Mouse (Mus musculus) liver, adult 2 months (tissue): ENCODE results near the gene Glis1. TPM values are rescaled to one million over a fixed set of nuclear protein-coding genes. Genes with fewer than 3 reads are reported as not detected.
A peak's percentile ranks its signal among the peaks of the same experiment; 100 is the strongest.

ENCODE experiments used
- DNase-seq: peaks from one replicate; pipeline ENCODE4 v3.0.0-alpha.2; 2011; ENCODE audit warnings: low read depth, low spot score; ENCODE audit errors: extremely low read depth
- H3K27ac ChIP-seq: fragments of 200-500 bp; replicated peaks from 2 replicates; pipeline ENCODE4 v1.5.1; 2012; ENCODE audit warnings: low read depth, mild to moderate bottlenecking, control low read depth, inconsistent platforms, low read length; ENCODE audit not compliant: insufficient read depth
- H3K27me3 ChIP-seq: fragments of 200-500 bp; 2 replicates; pipeline ENCODE4 v1.6.1; 2012; ENCODE audit warnings: mild to moderate bottlenecking, moderate library complexity, low read length, inconsistent platforms; ENCODE audit not compliant: control insufficient read depth, insufficient read depth
- H3K36me3 ChIP-seq: fragments of 200-500 bp; 2 replicates; pipeline ENCODE4 v1.6.1; 2012; ENCODE audit warnings: low read length, inconsistent platforms; ENCODE audit not compliant: control insufficient read depth, insufficient read depth
- H3K4me1 ChIP-seq: fragments of 200-500 bp; 2 replicates; pipeline ENCODE4 v1.6.1; 2011; ENCODE audit warnings: low read length; ENCODE audit not compliant: control insufficient read depth, insufficient read depth
- H3K4me3 ChIP-seq: fragments of 200-500 bp; 2 replicates; pipeline ENCODE4 v1.5.1; 2011; ENCODE audit warnings: low read depth, mild to moderate bottlenecking, control low read depth, low read length, moderate library complexity; ENCODE audit not compliant: insufficient read depth
- H3K79me2 ChIP-seq: fragments of 200-500 bp; 2 replicates; pipeline ENCODE4 v1.6.1; 2012; ENCODE audit warnings: inconsistent platforms, mild to moderate bottlenecking, low read length, moderate library complexity; ENCODE audit not compliant: control insufficient read depth, insufficient read depth
- H3K9ac ChIP-seq: fragments of 200-500 bp; 2 replicates; pipeline ENCODE4 v1.6.1; 2012; ENCODE audit warnings: low read depth, mild to moderate bottlenecking, control low read depth, inconsistent platforms, low read length
- CTCF ChIP-seq: fragments of 200-500 bp; IDR thresholded peaks from 2 replicates; pipeline ENCODE4 v1.5.1; 2011; ENCODE audit warnings: low read depth, low read length, control low read depth
- POLR2A ChIP-seq: fragments of 200-500 bp; IDR thresholded peaks from 2 replicates; pipeline ENCODE4 v1.6.1; 2011; ENCODE audit warnings: low read length, control low read depth; ENCODE audit not compliant: insufficient read depth; ENCODE audit errors: extremely low read depth
- WGBS: fragments of 180-500 bp; shearing (Covaris S2); methylation state at CpG from one replicate; pipeline ENCODE4 v1.1.7; 2018; 5-methylcytosine and 5-hydroxymethylcytosine counted together
- polyA plus RNA-seq: library from polyadenylated mRNA; depleted of rRNA; stranded (reverse); fragments of >200 nt; gene quantifications from 2 replicates; pipeline ENCODE4 v1.2.3, GENCODE M21; 2012
- total RNA-seq: library from RNA; depleted of rRNA; stranded (reverse); fragments of >200 nt; gene quantifications from 2 replicates; pipeline ENCODE4 v1.2.3, GENCODE M21; 2014

Glis1 gene
- total and polyA plus RNA-seq, 2 experiments, result 0.10 TPM; not detected in 1

DNA sequence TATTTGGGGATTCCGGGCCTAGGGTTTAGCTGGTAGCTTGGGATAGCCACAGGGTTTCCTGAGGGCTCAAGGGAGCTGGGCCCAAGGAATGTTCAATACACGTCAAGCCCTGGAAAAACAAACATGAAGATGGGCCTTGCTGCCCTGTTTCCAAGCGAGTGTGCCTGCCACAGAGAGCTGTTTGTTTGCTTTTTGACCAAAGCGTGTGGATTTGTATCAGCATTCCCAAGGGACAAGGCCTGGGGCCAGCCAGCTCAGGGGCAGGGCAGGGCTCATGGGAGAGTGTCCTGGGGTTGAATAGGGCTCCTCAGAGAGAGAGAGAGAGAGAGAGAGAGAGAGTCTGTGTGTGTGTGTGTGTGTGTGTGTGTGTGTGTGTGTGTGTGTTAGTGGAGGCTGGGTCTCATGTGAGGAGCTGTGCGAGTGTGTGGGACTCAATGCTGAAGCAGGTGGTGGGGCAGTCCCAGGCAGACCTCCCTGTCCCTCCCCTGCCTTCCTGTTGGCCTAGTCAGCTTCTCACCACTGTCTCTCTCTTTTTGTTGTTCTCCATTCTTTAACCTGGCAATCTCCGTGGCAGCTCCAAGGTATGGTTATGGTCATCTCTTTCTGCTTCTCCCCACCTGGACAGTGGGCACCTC, 183.3 kb downstream of the Glis1 start:
- 38% methylated on average over 6 of the region's 6 CpGs for WGBS
- DNase-seq, result peak; percentile 61

DNA sequence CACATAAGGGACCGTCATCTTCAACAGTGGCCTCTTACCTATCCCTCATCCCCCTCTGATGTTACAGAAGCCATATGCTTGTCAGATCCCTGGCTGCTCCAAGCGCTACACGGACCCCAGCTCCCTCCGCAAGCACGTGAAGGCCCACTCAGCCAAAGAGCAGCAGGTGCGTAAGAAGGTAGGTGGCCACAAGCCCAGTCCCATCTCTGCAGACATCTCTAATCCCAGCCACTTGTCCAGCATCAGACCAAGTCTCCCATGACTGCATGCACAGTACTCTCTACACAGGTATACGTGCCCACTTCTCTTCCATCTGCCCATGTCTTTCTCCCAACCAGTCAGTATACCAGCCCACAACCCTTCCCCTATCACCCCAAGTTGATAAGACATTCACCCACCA, 185.1 kb downstream of the Glis1 start:
- H3K4me3 ChIP-seq, result no peak overlapping the region
- H3K36me3 ChIP-seq, result no peaks in the 10 kb centered on the region
- TF ChIP-seq CTCF, result no peak
- 97% methylated on average over 7 of the region's 7 CpGs for WGBS
- no peak overlapping the region for H3K27ac ChIP-seq
- H3K27me3 ChIP-seq, result no peaks in the 10 kb centered on the region
- no peaks in the 10 kb centered on the region for H3K4me1 ChIP-seq
- no peaks in the 10 kb centered on the region for H3K79me2 ChIP-seq
- no peak overlapping the region for H3K9ac ChIP-seq
- no peak for DNase-seq

More for the DNA sequence above, 183.3 kb downstream of the Glis1 start:
- TF ChIP-seq POLR2A (no peak), CTCF (no peak)
- Histone ChIP-seq H3K9ac (no peak overlapping the region), H3K4me1 (no peaks in the 10 kb centered on the region), H3K36me3 (no peaks in the 10 kb centered on the region), H3K27me3 (no peaks in the 10 kb centered on the region), H3K4me3 (no peak overlapping the region), H3K27ac (no peak overlapping the region), H3K79me2 (no peaks in the 10 kb centered on the region)

DNA sequence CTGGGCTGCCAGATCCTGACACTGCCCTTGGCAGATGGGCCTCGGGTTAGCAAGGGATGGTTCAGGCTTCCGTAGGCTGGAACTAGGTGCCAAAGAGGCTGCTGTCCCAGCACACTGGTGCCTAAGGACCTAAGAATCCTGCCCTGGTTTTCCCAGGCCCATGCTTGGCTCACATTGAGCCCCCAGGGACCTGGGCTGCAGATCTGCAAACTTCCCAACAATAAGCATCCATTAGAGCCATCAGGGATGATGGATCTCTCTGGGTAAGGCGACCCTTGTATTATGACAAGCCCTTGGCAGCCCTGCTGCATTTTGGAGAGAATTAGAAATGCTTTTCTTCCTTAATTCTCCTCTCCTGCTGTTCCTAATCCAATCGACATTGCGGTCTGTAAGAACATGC, 187.0 kb downstream of the Glis1 start:
- no peak overlapping the region for H3K27ac ChIP-seq
- 77% methylated on average over 5 of the region's 5 CpGs for WGBS
- no peaks in the 10 kb centered on the region for H3K4me1 ChIP-seq
- H3K79me2 ChIP-seq, result no peaks in the 10 kb centered on the region
- H3K9ac ChIP-seq, result no peak overlapping the region
- no peaks in the 10 kb centered on the region for H3K36me3 ChIP-seq
- TF ChIP-seq CTCF (no peak), POLR2A (no peak)
- H3K27me3 ChIP-seq, result no peaks in the 10 kb centered on the region
- no peak overlapping the region for H3K4me3 ChIP-seq
- DNase-seq, result no peak

DNA sequence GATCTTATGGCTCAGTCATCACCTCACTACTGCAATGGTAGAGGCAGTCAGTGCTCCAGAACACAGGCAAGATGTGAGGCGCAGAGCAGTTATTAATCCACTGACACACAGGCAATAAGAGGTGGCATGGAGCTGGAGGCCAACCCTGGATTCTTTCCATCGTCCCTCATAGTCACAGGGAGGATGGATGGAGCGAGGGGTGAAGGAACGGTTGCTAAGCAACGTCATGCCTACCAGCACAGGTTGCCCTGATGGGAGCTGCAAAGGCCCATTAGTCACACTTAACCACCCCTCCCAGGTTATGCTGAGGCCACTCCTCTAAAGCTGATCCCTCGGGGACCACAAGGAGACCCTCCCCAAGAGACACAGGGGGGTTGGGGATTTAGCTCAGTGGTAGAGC, 187.9 kb downstream of the Glis1 start:
- Histone ChIP-seq H3K4me3 (no peak overlapping the region), H3K36me3 (no peaks in the 10 kb centered on the region), H3K27ac (no peak overlapping the region), H3K79me2 (no peaks in the 10 kb centered on the region), H3K4me1 (no peaks in the 10 kb centered on the region), H3K27me3 (no peaks in the 10 kb centered on the region), H3K9ac (no peak overlapping the region)
- no peak for DNase-seq
- TF ChIP-seq CTCF (no peak), POLR2A (no peak)
- 79% methylated on average over 6 of the region's 6 CpGs for WGBS

DNA sequence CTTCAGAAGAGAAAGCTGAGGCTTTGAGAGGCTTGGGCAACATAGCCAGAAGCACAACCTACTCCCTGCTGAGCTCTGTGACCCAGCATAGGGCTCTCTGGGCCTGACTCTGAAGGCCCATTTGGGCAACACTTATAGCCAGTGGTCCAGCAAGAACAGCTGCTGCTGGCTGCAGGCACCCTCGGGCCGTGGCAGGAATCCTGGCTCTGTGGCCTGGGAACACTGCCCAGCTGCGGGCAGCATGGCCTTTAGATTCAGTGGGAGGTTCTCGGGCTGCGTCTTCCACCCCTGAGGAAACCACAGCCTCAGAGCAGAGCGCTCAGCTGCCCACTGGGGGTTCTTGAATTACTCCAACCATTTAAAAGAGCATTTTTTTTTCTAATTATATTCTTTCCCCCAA, 189.5 kb downstream of the Glis1 start:
- no peak for DNase-seq
- H3K9ac ChIP-seq, result no peak overlapping the region
- TF ChIP-seq POLR2A (no peak), CTCF (no peak)
- H3K4me1 ChIP-seq, result no peaks in the 10 kb centered on the region
- no peak overlapping the region for H3K4me3 ChIP-seq
- no peaks in the 10 kb centered on the region for H3K36me3 ChIP-seq
- H3K27ac ChIP-seq, result no peak overlapping the region
- 83% methylated on average over 6 of the region's 6 CpGs for WGBS
- H3K79me2 ChIP-seq, result no peaks in the 10 kb centered on the region
- no peaks in the 10 kb centered on the region for H3K27me3 ChIP-seq

DNA sequence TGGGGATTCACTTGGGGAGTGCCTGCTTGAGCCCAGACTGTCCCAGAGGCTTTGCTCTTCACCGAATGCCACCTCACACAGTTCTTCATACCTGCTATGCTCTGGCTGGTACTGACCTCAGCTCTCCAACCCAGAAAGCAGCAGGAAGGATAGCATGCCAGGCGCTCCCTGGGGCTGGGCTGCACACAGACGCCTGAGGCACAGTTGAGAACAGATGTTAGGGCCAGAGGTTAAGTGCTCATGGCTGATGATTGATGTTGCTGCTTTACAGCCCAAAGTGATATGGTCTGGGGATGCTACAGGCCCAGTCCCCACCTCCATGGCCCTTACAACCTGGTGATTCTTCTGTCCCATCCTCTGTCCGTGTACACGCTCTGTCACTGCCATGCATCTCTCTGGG, 190.6 kb downstream of the Glis1 start:
- Histone ChIP-seq H3K79me2 (no peaks in the 10 kb centered on the region), H3K4me3 (no peak overlapping the region), H3K36me3 (no peaks in the 10 kb centered on the region), H3K27me3 (no peaks in the 10 kb centered on the region), H3K27ac (no peak overlapping the region), H3K4me1 (no peaks in the 10 kb centered on the region), H3K9ac (no peak overlapping the region)
- WGBS, result 80% methylated on average over 5 of the region's 5 CpGs
- no peak for DNase-seq
- TF ChIP-seq CTCF (no peak), POLR2A (no peak)
